Mouse (Mus musculus): ENCODE data around the gene Capn1. TPM values are rescaled to one million over a fixed set of nuclear protein-coding genes. Genes with fewer than 3 reads are reported as not detected.
"Not testable (repeated sequence)": the region's sequence is repeated elsewhere in the genome, so short reads cannot be mapped to it uniquely, and the experiment has no call there.

Capn1 gene
- total and polyA plus RNA-seq, 2 experiments from 2014 or later, result 3.3 to 7.7 TPM

GRCm38 (mm10) chr19:6047154-6047898, 31.6 kb upstream of the Capn1 start:
- peak overlapping the region; percentile 95 for H3K4me2 ChIP-seq (ENCODE audit: low read depth)
- peak overlapping the region; percentile 89 for H3K4me3 ChIP-seq (ENCODE audit: low read depth, low read length)
- H3K4me1 ChIP-seq (ENCODE audit: insufficient read depth), result peaks cover 12% of the 10 kb centered on the region; the same call in 1 of the 2 replicates
- WGBS, result 2% methylated on average over 42 of the region's 44 CpGs
- H3K9me3 ChIP-seq (ENCODE audit: low read length), result no peaks in the 10 kb centered on the region
- peak overlapping the region; percentile 98 for H3K27ac ChIP-seq (ENCODE audit: low read depth, low read length)
- H3K9ac ChIP-seq, result peak overlapping the region; percentile 90
- no peak for DNase-seq
- TF ChIP-seq CTCF (IDR thresholded peaks at IDR 0.05; ENCODE audit: low read depth), result 0 out of 2 replicates have a peak, but pooled peaks have one; percentile 2
- peaks cover 39% of the 10 kb centered on the region for H3K36me3 ChIP-seq (ENCODE audit: insufficient read depth)
- no peaks in the 10 kb centered on the region for H3K27me3 ChIP-seq (ENCODE audit: insufficient read depth, low read length)
- peak; percentile 0; the same call in 1 of the 2 replicates for ATAC-seq

- ATAC-seq (peak; percentile 94), DNase-seq (peak; percentile 95)
- under 1% methylated on average over 65 of the region's 65 CpGs for WGBS
- Histone ChIP-seq H3K36me3 (ENCODE audit: insufficient read depth) (peaks cover 31% of the 10 kb centered on the region), H3K4me3 (ENCODE audit: low read depth, low read length) (peak within 1 kb of the TSS; percentile 89), H3K27me3 (ENCODE audit: insufficient read depth, low read length) (no peaks in the 10 kb centered on the region), H3K27ac (ENCODE audit: low read depth, low read length) (peak within 1 kb of the TSS; percentile 98), H3K9me3 (ENCODE audit: low read length) (no peaks in the 10 kb centered on the region), H3K4me2 (ENCODE audit: low read depth) (peak within 1 kb of the TSS; percentile 95), H3K4me1 (ENCODE audit: insufficient read depth) (peaks cover 12% of the 10 kb centered on the region; the same call in 1 of the 2 replicates), H3K9ac (peak within 1 kb of the TSS; percentile 90)
- TF ChIP-seq CTCF (IDR thresholded peaks at IDR 0.05; ENCODE audit: low read depth), result peak; percentile 12; the same call in 1 of the 2 replicates
These were observed 30.8 kb upstream of the Capn1 start, which contains the start of gene Syvn1 for GRCm38 (mm10) chr19:6046294-6047153. Syvn1 (plus strand) TSS chr19:6046576.

- Histone ChIP-seq H3K4me2 (ENCODE audit: low read depth) (peak overlapping the region; percentile 95), H3K4me3 (ENCODE audit: low read depth, low read length) (peak overlapping the region; percentile 89), H3K36me3 (ENCODE audit: insufficient read depth) (peaks cover 22% of the 10 kb centered on the region), H3K4me1 (ENCODE audit: insufficient read depth) (peaks cover 12% of the 10 kb centered on the region; the same call in 1 of the 2 replicates), H3K27ac (ENCODE audit: low read depth, low read length) (peak overlapping the region; percentile 98), H3K9me3 (ENCODE audit: low read length) (no peaks in the 10 kb centered on the region), H3K27me3 (ENCODE audit: insufficient read depth, low read length) (no peaks in the 10 kb centered on the region), H3K9ac (peak overlapping the region; percentile 90)
- no peak for DNase-seq
- 18% methylated on average over 20 of the region's 20 CpGs for WGBS
- TF ChIP-seq CTCF (IDR thresholded peaks at IDR 0.05; ENCODE audit: low read depth), result peak; percentile 36; the same call in 1 of the 2 replicates
- peak; percentile 28 for ATAC-seq
These were observed 29.9 kb upstream of the Capn1 start for GRCm38 (mm10) chr19:6045366-6046293.

GRCm38 (mm10) chr19:6044102-6044501, 28.4 kb upstream of the Capn1 start:
- not testable (repeated sequence) for H3K9ac ChIP-seq; ATAC-seq; H3K27me3 ChIP-seq (ENCODE audit: insufficient read depth, low read length); H3K4me2 ChIP-seq (ENCODE audit: low read depth); H3K9me3 ChIP-seq (ENCODE audit: low read length); H3K4me3 ChIP-seq (ENCODE audit: low read depth, low read length); H3K36me3 ChIP-seq (ENCODE audit: insufficient read depth); H3K27ac ChIP-seq (ENCODE audit: low read depth, low read length)
- WGBS, result 54% methylated on average over 4 of the region's 4 CpGs
- peaks cover 12% of the 10 kb centered on the region; the same call in 1 of the 2 replicates for H3K4me1 ChIP-seq (ENCODE audit: insufficient read depth)
- peak; percentile 56 for DNase-seq
- peak; percentile 57 for TF ChIP-seq CTCF (IDR thresholded peaks at IDR 0.05; ENCODE audit: low read depth)

- Histone ChIP-seq H3K4me1 (ENCODE audit: insufficient read depth) (peaks cover 5% of the 10 kb centered on the region; the same call in 1 of the 2 replicates), H3K36me3 (ENCODE audit: insufficient read depth) (no peaks in the 10 kb centered on the region), H3K4me3 (ENCODE audit: low read depth, low read length) (no peak overlapping the region), H3K27ac (ENCODE audit: low read depth, low read length) (no peak overlapping the region), H3K27me3 (ENCODE audit: insufficient read depth, low read length) (no peaks in the 10 kb centered on the region), H3K4me2 (ENCODE audit: low read depth) (no peak overlapping the region), H3K9me3 (ENCODE audit: low read length) (no peaks in the 10 kb centered on the region), H3K9ac (no peak overlapping the region)
- 84% methylated on average over 9 of the region's 9 CpGs for WGBS
- TF ChIP-seq CTCF (IDR thresholded peaks at IDR 0.05; ENCODE audit: low read depth), result no peak
- ATAC-seq (no peak), DNase-seq (no peak)
These were observed 26.6 kb upstream of the Capn1 start for GRCm38 (mm10) chr19:6042293-6042692.

GRCm38 (mm10) chr19:6040002-6040401, 24.3 kb upstream of the Capn1 start:
- no peak for DNase-seq
- H3K4me3 ChIP-seq (ENCODE audit: low read depth, low read length), result no peak overlapping the region
- H3K9me3 ChIP-seq (ENCODE audit: low read length), result no peaks in the 10 kb centered on the region
- no peak for TF ChIP-seq CTCF (IDR thresholded peaks at IDR 0.05; ENCODE audit: low read depth)
- no peak for ATAC-seq
- H3K4me1 ChIP-seq (ENCODE audit: insufficient read depth), result no peaks in the 10 kb centered on the region
- H3K27me3 ChIP-seq (ENCODE audit: insufficient read depth, low read length), result no peaks in the 10 kb centered on the region
- H3K9ac ChIP-seq, result no peak overlapping the region
- no peak overlapping the region for H3K4me2 ChIP-seq (ENCODE audit: low read depth)
- H3K36me3 ChIP-seq (ENCODE audit: insufficient read depth), result no peaks in the 10 kb centered on the region
- no peak overlapping the region for H3K27ac ChIP-seq (ENCODE audit: low read depth, low read length)

All from forebrain, postnatal 0 days (tissue).